Mouse (Mus musculus): ENCODE data around the gene Colgalt1. TPM values are rescaled to one million over a fixed set of nuclear protein-coding genes. Genes with fewer than 3 reads are reported as not detected.
A peak's percentile ranks its signal among the peaks of the same experiment; 100 is the strongest.

Colgalt1 gene
- polyA plus RNA-seq, 1 experiment, result 128 TPM

GRCm38 (mm10) chr8:71629096-71629697, 18.4 kb downstream of the Colgalt1 start:
- TF ChIP-seq CTCF (IDR thresholded peaks at IDR 0.05; ENCODE audit: borderline replicate concordance, extremely low read depth, insufficient read depth, insufficient read length), result peak; percentile 47; the same call in 1 of the 2 replicates
- 0 out of 2 replicates have a peak, but pooled peaks have one; percentile 29 for TF ChIP-seq POLR2A (IDR thresholded peaks at IDR 0.05; ENCODE audit: borderline replicate concordance, extremely low read depth, insufficient read depth, insufficient read length, poor library complexity, severe bottlenecking)
- peak; percentile 96 for DNase-seq (ENCODE audit: low read depth)

GRCm38 (mm10) chr8:71629781-71630212, 19.0 kb downstream of the Colgalt1 start:
- peak; percentile 56 for DNase-seq (ENCODE audit: low read depth)
- TF ChIP-seq POLR2A (IDR thresholded peaks at IDR 0.05; ENCODE audit: borderline replicate concordance, extremely low read depth, insufficient read depth, insufficient read length, poor library complexity, severe bottlenecking), result no peak
- no peak for TF ChIP-seq CTCF (IDR thresholded peaks at IDR 0.05; ENCODE audit: borderline replicate concordance, extremely low read depth, insufficient read depth, insufficient read length)

- TF ChIP-seq POLR2A (IDR thresholded peaks at IDR 0.05; ENCODE audit: borderline replicate concordance, extremely low read depth, insufficient read depth, insufficient read length, poor library complexity, severe bottlenecking) (no peak), CTCF (IDR thresholded peaks at IDR 0.05; ENCODE audit: borderline replicate concordance, extremely low read depth, insufficient read depth, insufficient read length) (no peak)
- DNase-seq (ENCODE audit: low read depth), result no peak
Observed at GRCm38 (mm10) chr8:71630761-71631160, 20.0 kb downstream of the Colgalt1 start.

- TF ChIP-seq POLR2A (IDR thresholded peaks at IDR 0.05; ENCODE audit: borderline replicate concordance, extremely low read depth, insufficient read depth, insufficient read length, poor library complexity, severe bottlenecking), result no peak
- no peak for TF ChIP-seq CTCF (IDR thresholded peaks at IDR 0.05; ENCODE audit: borderline replicate concordance, extremely low read depth, insufficient read depth, insufficient read length)
- DNase-seq (ENCODE audit: low read depth), result no peak
Observed at GRCm38 (mm10) chr8:71631897-71632296, 21.1 kb downstream of the Colgalt1 start.

GRCm38 (mm10) chr8:71633164-71633563, 22.4 kb downstream of the Colgalt1 start:
- peak; percentile 23 for DNase-seq (ENCODE audit: low read depth)
- TF ChIP-seq CTCF (IDR thresholded peaks at IDR 0.05; ENCODE audit: borderline replicate concordance, extremely low read depth, insufficient read depth, insufficient read length) (peak; percentile 20; the same call in 1 of the 2 replicates), POLR2A (IDR thresholded peaks at IDR 0.05; ENCODE audit: borderline replicate concordance, extremely low read depth, insufficient read depth, insufficient read length, poor library complexity, severe bottlenecking) (no peak)

GRCm38 (mm10) chr8:71633981-71634667, 23.3 kb downstream of the Colgalt1 start:
- TF ChIP-seq POLR2A (IDR thresholded peaks at IDR 0.05; ENCODE audit: borderline replicate concordance, extremely low read depth, insufficient read depth, insufficient read length, poor library complexity, severe bottlenecking), result no peak
- TF ChIP-seq CTCF (IDR thresholded peaks at IDR 0.05; ENCODE audit: borderline replicate concordance, extremely low read depth, insufficient read depth, insufficient read length), result no peak
- peak; percentile 87 for DNase-seq (ENCODE audit: low read depth)

- DNase-seq (ENCODE audit: low read depth), result no peak
- TF ChIP-seq POLR2A (IDR thresholded peaks at IDR 0.05; ENCODE audit: borderline replicate concordance, extremely low read depth, insufficient read depth, insufficient read length, poor library complexity, severe bottlenecking) (no peak), CTCF (IDR thresholded peaks at IDR 0.05; ENCODE audit: borderline replicate concordance, extremely low read depth, insufficient read depth, insufficient read length) (no peak)
Observed at GRCm38 (mm10) chr8:71637149-71638095, 26.6 kb downstream of the Colgalt1 start.

- TF ChIP-seq POLR2A (IDR thresholded peaks at IDR 0.05; ENCODE audit: borderline replicate concordance, extremely low read depth, insufficient read depth, insufficient read length, poor library complexity, severe bottlenecking), result no peak
- TF ChIP-seq CTCF (IDR thresholded peaks at IDR 0.05; ENCODE audit: borderline replicate concordance, extremely low read depth, insufficient read depth, insufficient read length), result no peak
Observed at GRCm38 (mm10) chr8:71638321-71638720, 27.5 kb downstream of the Colgalt1 start.

GRCm38 (mm10) chr8:71639318-71639717, 28.5 kb downstream of the Colgalt1 start:
- TF ChIP-seq CTCF (IDR thresholded peaks at IDR 0.05; ENCODE audit: borderline replicate concordance, extremely low read depth, insufficient read depth, insufficient read length) (no peak), POLR2A (IDR thresholded peaks at IDR 0.05; ENCODE audit: borderline replicate concordance, extremely low read depth, insufficient read depth, insufficient read length, poor library complexity, severe bottlenecking) (no peak)
- no peak for DNase-seq (ENCODE audit: low read depth)

More at GRCm38 (mm10) chr8:71638321-71638720, 27.5 kb downstream of the Colgalt1 start:
- DNase-seq (ENCODE audit: low read depth), result no peak

- DNase-seq (ENCODE audit: low read depth), result no peak
- TF ChIP-seq POLR2A (IDR thresholded peaks at IDR 0.05; ENCODE audit: borderline replicate concordance, extremely low read depth, insufficient read depth, insufficient read length, poor library complexity, severe bottlenecking), result no peak
- no peak for TF ChIP-seq CTCF (IDR thresholded peaks at IDR 0.05; ENCODE audit: borderline replicate concordance, extremely low read depth, insufficient read depth, insufficient read length)
Observed at GRCm38 (mm10) chr8:71645510-71645909, 34.7 kb downstream of the Colgalt1 start.

- peak; percentile 56 for DNase-seq (ENCODE audit: low read depth)
- no peak for TF ChIP-seq CTCF (IDR thresholded peaks at IDR 0.05; ENCODE audit: borderline replicate concordance, extremely low read depth, insufficient read depth, insufficient read length)
Observed at GRCm38 (mm10) chr8:71654600-71654999, 43.8 kb downstream of the Colgalt1 start.

Measured in brain, embryonic 14.5 days (tissue).